ENCODE assay signal across 8 mouse cellular contexts in genomic region chr9:100461671-100462070, GRCm38 (mm10). TPM values are rescaled to one million over a fixed set of nuclear protein-coding genes. Genes with fewer than 3 reads are reported as not detected.
DNase-seq lines count a peak whose midpoint lies in the region; ATAC-seq and TF ChIP-seq lines count a peak whose summit lies in the region.
"Had no signal": no experiment of that assay in that cellular context is flagged by ENCODE, and none has a peak within 500 bp of the region (broad histone marks: within the 10 kb centered on the region; RNA-seq: fewer than 3 reads in every experiment).

No protein-coding gene starts in this region.

- no peak for TF ChIP-seq CTCF in spleen, adult 2 months (IDR thresholded peaks at IDR 0.05; ENCODE audit: extremely low read depth, insufficient read depth, insufficient read length, insufficient replicate concordance)

- WGBS in spleen, adult 2 months: 83% methylated on average over 9 of the region's 9 CpGs
- WGBS in lung, embryonic 16.5 days: 72% methylated on average over 9 of the region's 9 CpGs

- DNase-seq in spleen, adult 2 months (ENCODE audit: low read depth in 1 of 2, low spot score in 2 of 2): no peak
- no peak for DNase-seq in spleen, adult 12 weeks (ENCODE audit: low spot score)
- DNase-seq in cerebellum, postnatal 25 days: peak; percentile 84 to 88
- peak; percentile 61 to 66 for DNase-seq in heart, postnatal 14 days
- no peak for DNase-seq in thymus, postnatal 4 days
- DNase-seq in embryo, embryonic 9.5 days (ENCODE audit: extremely low spot score): no peak

- no peaks in the 10 kb centered on the region for H3K27me3 ChIP-seq in spleen, adult 2 months (ENCODE audit: control insufficient read depth, insufficient read depth, low read length)
- no peaks in the 10 kb centered on the region for H3K27me3 ChIP-seq in lung, embryonic 16.5 days (ENCODE audit: control insufficient read depth, insufficient read depth, low read depth, low read length)

- no peak overlapping the region for H3K4me2 ChIP-seq in lung, embryonic 16.5 days (ENCODE audit: low read depth, low read length)

- no peaks in the 10 kb centered on the region for H3K9me3 ChIP-seq in lung, embryonic 16.5 days (ENCODE audit: control insufficient read depth, low read length)

- H3K4me3 ChIP-seq in spleen, adult 2 months (ENCODE audit: extremely low read depth, insufficient read depth, insufficient read length): no peak overlapping the region
- H3K4me3 ChIP-seq in lung, embryonic 16.5 days (ENCODE audit: low read length): no peak overlapping the region
- H3K4me3 ChIP-seq: myocyte had no signal

- no peak overlapping the region for H3K9ac ChIP-seq in lung, embryonic 16.5 days (ENCODE audit: low read length)

- H3K36me3 ChIP-seq in spleen, adult 2 months (ENCODE audit: control insufficient read depth, insufficient read depth, low read length): 0 out of 2 replicates have a peak, but pooled peaks cover 2% of the 10 kb centered on the region
- peaks cover 2% of the 10 kb centered on the region for H3K36me3 ChIP-seq in lung, embryonic 16.5 days (ENCODE audit: control insufficient read depth, insufficient read depth, low read length)

- no peak for TF ChIP-seq POLR2A in spleen, adult 2 months (IDR thresholded peaks at IDR 0.05; ENCODE audit: low read depth, low read length)

- H3K27ac ChIP-seq in spleen, adult 2 months (ENCODE audit: insufficient read depth, low read length): peak overlapping the region; percentile 72
- H3K27ac ChIP-seq in lung, embryonic 16.5 days (ENCODE audit: low read length): no peak overlapping the region

- H3K4me1 ChIP-seq in spleen, adult 2 months (ENCODE audit: control insufficient read depth, insufficient read depth, insufficient read length): peaks cover 16% of the 10 kb centered on the region; the same call in 1 of the 2 replicates
- no peaks in the 10 kb centered on the region; the same call in 1 of the 2 replicates for H3K4me1 ChIP-seq in lung, embryonic 16.5 days (replicated peaks; ENCODE audit: control insufficient read depth, insufficient read depth, low read length)

- ATAC-seq in lung, embryonic 16.5 days (ENCODE audit: low read depth): peak; percentile 45

- intact Hi-C loops in heart, postnatal 14 days (cut with DNase I): no loop called here

RNA-seq across cellular contexts. Expression of gene Il20rb, which starts 24.9 kb away (rescaled TPM):
- polyA plus RNA-seq in spleen, adult 2 months (2012; rRNA removed): 0.68 and 1.2 TPM in 2 replicates
- total RNA-seq in heart, postnatal 14 days (2021): 1 to 10 TPM; 1.2 to 1.6 TPM
- polyA plus RNA-seq in lung, embryonic 16.5 days (2015; fragmentation: Nextera tagmentation; extraction: Ambion mirVana): 1.5 TPM in 2 replicates

Comparison
In these comparisons a context has a peak if more than half of its experiments do, and no peak if none do; other contexts are left out.
1. DNase-seq: peak in cerebellum, postnatal 25 days (2 of 2) and heart, postnatal 14 days (2 of 2); none in spleen, adult 2 months (0 of 2), spleen, adult 12 weeks (single experiment), thymus, postnatal 4 days (single experiment) and embryo, embryonic 9.5 days (single experiment).